Mouse (Mus musculus) urinary bladder, postnatal 4 days (tissue): Measurements from ENCODE around the gene Rgs14.
A peak's percentile ranks its signal among the peaks of the same experiment; 100 is the strongest.

ENCODE experiments used
- DNase-seq, 2 experiments: peaks; one replicate each; pipeline ENCODE4 v3.0.0; 2021 to 2022; ENCODE audit warnings: low spot score in 2 of 2

The Rgs14 gene

GRCm38 (mm10) chr13:55344286-55344685 is 25.2 kb upstream of the Rgs14 start:
- DNase-seq = no peak

GRCm38 (mm10) chr13:55346745-55347144 is 22.8 kb upstream of the Rgs14 start:
- no peak for DNase-seq

- DNase-seq = no peak
These were observed 8.4 kb upstream of the Rgs14 start for GRCm38 (mm10) chr13:55361145-55361544.

GRCm38 (mm10) chr13:55361974-55362452 is 7.5 kb upstream of the Rgs14 start:
- no peak for DNase-seq

- DNase-seq = peak; percentile 95 to 98
These were observed 7.0 kb upstream of the Rgs14 start, which contains the start of gene Lman2 for GRCm38 (mm10) chr13:55362453-55363060. TSS of gene Lman2 (minus strand) at chr13:55362783.

GRCm38 (mm10) chr13:55368401-55368800 is 1.1 kb upstream of the Rgs14 start:
- DNase-seq = no peak

- DNase-seq = no peak
These were observed 702 bp downstream of the Rgs14 start for GRCm38 (mm10) chr13:55370234-55370633.

GRCm38 (mm10) chr13:55371007-55371681 is 1.6 kb downstream of the Rgs14 start:
- DNase-seq = no peak

GRCm38 (mm10) chr13:55371740-55372139 is 2.2 kb downstream of the Rgs14 start:
- DNase-seq = no peak

- DNase-seq = no peak
These were observed 4.8 kb downstream of the Rgs14 start for GRCm38 (mm10) chr13:55374206-55374924.

GRCm38 (mm10) chr13:55375877-55376276 is 6.3 kb downstream of the Rgs14 start:
- DNase-seq = no peak

GRCm38 (mm10) chr13:55378907-55379580 is 9.5 kb downstream of the Rgs14 start:
- no peak for DNase-seq

- DNase-seq = no peak
These were observed 12.3 kb downstream of the Rgs14 start for GRCm38 (mm10) chr13:55381790-55382189.

- DNase-seq = no peak
These were observed 21.1 kb downstream of the Rgs14 start for GRCm38 (mm10) chr13:55390644-55391043.

- DNase-seq = no peak
These were observed 22.1 kb downstream of the Rgs14 start for GRCm38 (mm10) chr13:55391626-55392029.

GRCm38 (mm10) chr13:55392933-55393332 is 23.4 kb downstream of the Rgs14 start:
- no peak for DNase-seq

- DNase-seq = no peak
These were observed 28.6 kb downstream of the Rgs14 start, which contains the start of gene Slc34a1 for GRCm38 (mm10) chr13:55398088-55398487. TSS of gene Slc34a1 (plus strand) at chr13:55398187.

- no peak for DNase-seq
These were observed 29.9 kb downstream of the Rgs14 start for GRCm38 (mm10) chr13:55399300-55400038.

- DNase-seq = no peak
These were observed 30.5 kb downstream of the Rgs14 start for GRCm38 (mm10) chr13:55400039-55400346.

GRCm38 (mm10) chr13:55403266-55403665 is 33.7 kb downstream of the Rgs14 start:
- no peak for DNase-seq
